Mouse (Mus musculus) stomach, embryonic 15.5 days (tissue): ENCODE measurements around the gene Borcs6. TPM values are rescaled to one million over a fixed set of nuclear protein-coding genes. Genes with fewer than 3 reads are reported as not detected.

Source experiments
- ATAC-seq: fragments of 200-750 bp; cut with Nextera tagmentation; 2 replicates; pipeline ENCODE4 v1.8.0; 2017; ENCODE audit warnings: low read depth, moderate number of reproducible peaks, moderate TSS enrichment; ENCODE audit not compliant: insufficient read depth, low FRiP score
- H3K27ac ChIP-seq: fragments of 300-500 bp; sonication (generic); 2 replicates; pipeline ENCODE4 v1.5.1; 2015; ENCODE audit warnings: mild to moderate bottlenecking, inconsistent platforms
- H3K27me3 ChIP-seq: fragments of 300-500 bp; sonication (generic); replicated peaks from 2 replicates; pipeline ENCODE4 v1.6.1; 2015; ENCODE audit warnings: inconsistent platforms
- H3K36me3 ChIP-seq: fragments of 300-500 bp; sonication (generic); 2 replicates; pipeline ENCODE4 v1.6.1; 2015; ENCODE audit warnings: inconsistent platforms
- H3K4me1 ChIP-seq: fragments of 300-500 bp; sonication (generic); 2 replicates; pipeline ENCODE4 v1.6.1; 2015; ENCODE audit warnings: inconsistent platforms
- H3K4me2 ChIP-seq: fragments of 300-500 bp; sonication (generic); 2 replicates; pipeline ENCODE4 v1.6.1; 2015; ENCODE audit warnings: mild to moderate bottlenecking, inconsistent platforms
- H3K4me3 ChIP-seq: fragments of 300-500 bp; sonication (generic); replicated peaks from 2 replicates; pipeline ENCODE4 v1.5.1; 2015; ENCODE audit warnings: inconsistent platforms
- H3K9ac ChIP-seq: fragments of 300-500 bp; sonication (generic); 2 replicates; pipeline ENCODE4 v1.6.1; 2015; ENCODE audit warnings: inconsistent platforms
- H3K9me3 ChIP-seq: fragments of 300-500 bp; sonication (generic); 2 replicates; pipeline ENCODE4 v1.6.1; 2016; ENCODE audit warnings: inconsistent platforms
- WGBS: fragments of 180-500 bp; shearing (Covaris S2); methylation state at CpG from one replicate; pipeline ENCODE4 v1.1.7; 2015; 5-methylcytosine and 5-hydroxymethylcytosine counted together
- polyA plus RNA-seq: library from polyadenylated mRNA; unstranded; fragments of >200 nt; fragmentation: Nextera tagmentation; extraction: Ambion mirVana; gene quantifications from 2 replicates; pipeline ENCODE4 v1.2.1, GENCODE M21; 2015

Borcs6 gene
- polyA plus RNA-seq, 1 experiment from 2014 or later: 10.7 TPM

DNA sequence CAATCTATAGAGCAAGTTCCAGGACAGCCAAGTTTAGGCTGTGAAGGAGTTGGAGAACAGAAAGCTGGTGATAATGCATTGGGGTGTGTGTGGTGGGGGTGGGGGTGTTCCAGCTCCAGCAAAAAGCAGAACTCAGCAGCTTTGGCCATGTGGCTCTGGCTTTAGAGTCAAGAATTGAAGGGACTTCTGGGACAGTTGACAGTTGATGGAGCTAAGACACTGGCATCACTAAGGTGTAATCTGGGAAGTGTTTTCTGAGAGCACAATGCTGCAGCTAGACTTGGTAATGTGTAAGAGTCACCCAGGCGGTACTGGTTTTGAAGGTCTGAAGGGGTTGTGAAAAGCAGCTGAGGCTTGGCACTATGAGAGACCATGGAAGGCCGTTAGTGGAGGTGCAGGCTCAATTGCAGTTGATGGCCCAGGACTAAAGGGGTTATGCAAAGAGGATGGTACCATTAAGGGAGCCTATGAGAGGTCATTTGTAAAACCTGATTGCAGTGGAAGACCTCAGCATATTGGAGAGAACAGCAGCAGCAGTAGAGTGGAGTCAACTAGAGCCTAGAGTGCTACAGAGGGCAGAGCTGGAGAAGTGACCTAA is 6.6 kb upstream of the Borcs6 start:
- Histone ChIP-seq H3K4me2 (no peak overlapping the region), H3K36me3 (peaks cover 21% of the 10 kb centered on the region; the same call in 1 of the 2 replicates), H3K4me3 (no peak overlapping the region), H3K9me3 (no peaks in the 10 kb centered on the region), H3K4me1 (peaks cover 4% of the 10 kb centered on the region; the same call in 1 of the 2 replicates), H3K27me3 (no peaks in the 10 kb centered on the region), H3K27ac (no peak overlapping the region), H3K9ac (no peak overlapping the region)
- WGBS: 83% methylated on average over 2 of the region's 2 CpGs
- no peak for ATAC-seq

GRCm38 (mm10) chr11:69053848-69054247 is 5.7 kb upstream of the Borcs6 start:
- WGBS: 60% methylated on average over 3 of the region's 3 CpGs
- no peaks in the 10 kb centered on the region for H3K9me3 ChIP-seq
- no peak overlapping the region for H3K27ac ChIP-seq
- H3K4me3 ChIP-seq: no peak overlapping the region
- H3K36me3 ChIP-seq: peaks cover 18% of the 10 kb centered on the region; the same call in 1 of the 2 replicates
- no peaks in the 10 kb centered on the region for H3K27me3 ChIP-seq
- H3K9ac ChIP-seq: no peak overlapping the region
- no peak overlapping the region for H3K4me2 ChIP-seq
- H3K4me1 ChIP-seq: peaks cover 10% of the 10 kb centered on the region
- ATAC-seq: no peak

GRCm38 (mm10) chr11:69058265-69058664 is 1.3 kb upstream of the Borcs6 start:
- no peak for ATAC-seq
- peak overlapping the region; percentile 92 for H3K4me3 ChIP-seq
- 64% methylated on average over 2 of the region's 2 CpGs for WGBS
- H3K27me3 ChIP-seq: no peaks in the 10 kb centered on the region
- peak overlapping the region; percentile 74 for H3K4me2 ChIP-seq
- no peaks in the 10 kb centered on the region for H3K36me3 ChIP-seq
- no peak overlapping the region for H3K9ac ChIP-seq
- H3K27ac ChIP-seq: peak overlapping the region; percentile 83
- H3K4me1 ChIP-seq: peaks cover 18% of the 10 kb centered on the region
- no peaks in the 10 kb centered on the region for H3K9me3 ChIP-seq

- no peaks in the 10 kb centered on the region for H3K9me3 ChIP-seq
- H3K9ac ChIP-seq: peak overlapping the region; percentile 38
- H3K4me2 ChIP-seq: peak overlapping the region; percentile 74
- ATAC-seq: no peak
- WGBS: under 1% methylated on average over 19 of the region's 19 CpGs
- H3K27ac ChIP-seq: peak overlapping the region; percentile 83
- no peaks in the 10 kb centered on the region for H3K27me3 ChIP-seq
- H3K4me1 ChIP-seq: peaks cover 18% of the 10 kb centered on the region
- H3K4me3 ChIP-seq: peak overlapping the region; percentile 92
- no peaks in the 10 kb centered on the region for H3K36me3 ChIP-seq
Measured at GRCm38 (mm10) chr11:69058729-69059356, 674 bp upstream of the Borcs6 start.

DNA sequence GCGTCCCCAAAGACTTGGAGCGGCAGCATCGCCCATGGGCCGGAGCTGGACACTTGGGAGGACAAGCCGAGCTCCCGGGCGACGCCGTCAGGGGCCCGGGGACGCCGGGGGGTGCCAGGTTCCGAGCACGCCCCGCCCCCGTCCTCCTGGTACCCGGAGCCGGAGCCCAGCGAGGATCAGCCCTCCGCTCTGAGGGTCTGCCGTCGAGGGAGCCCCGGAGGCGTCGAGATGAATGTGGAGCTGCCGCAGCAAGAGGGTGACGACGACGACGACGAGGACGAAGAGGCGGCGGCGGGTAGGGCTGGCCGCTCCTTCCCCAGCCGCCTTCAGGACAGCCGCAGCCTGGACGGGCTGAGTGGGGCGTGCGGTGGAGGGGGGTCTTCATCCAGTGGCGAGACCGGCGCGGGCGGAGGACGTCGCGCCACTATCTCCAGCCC is 476 bp downstream of the Borcs6 start:
- Histone ChIP-seq H3K4me3 (peak overlapping the region; percentile 92), H3K4me2 (peak overlapping the region; percentile 82), H3K4me1 (peaks cover 18% of the 10 kb centered on the region), H3K27ac (peak overlapping the region; percentile 94), H3K9ac (peak overlapping the region; percentile 83), H3K36me3 (no peaks in the 10 kb centered on the region), H3K9me3 (no peaks in the 10 kb centered on the region), H3K27me3 (no peaks in the 10 kb centered on the region)
- ATAC-seq: peak; percentile 6
- under 1% methylated on average over 49 of the region's 49 CpGs for WGBS

DNA sequence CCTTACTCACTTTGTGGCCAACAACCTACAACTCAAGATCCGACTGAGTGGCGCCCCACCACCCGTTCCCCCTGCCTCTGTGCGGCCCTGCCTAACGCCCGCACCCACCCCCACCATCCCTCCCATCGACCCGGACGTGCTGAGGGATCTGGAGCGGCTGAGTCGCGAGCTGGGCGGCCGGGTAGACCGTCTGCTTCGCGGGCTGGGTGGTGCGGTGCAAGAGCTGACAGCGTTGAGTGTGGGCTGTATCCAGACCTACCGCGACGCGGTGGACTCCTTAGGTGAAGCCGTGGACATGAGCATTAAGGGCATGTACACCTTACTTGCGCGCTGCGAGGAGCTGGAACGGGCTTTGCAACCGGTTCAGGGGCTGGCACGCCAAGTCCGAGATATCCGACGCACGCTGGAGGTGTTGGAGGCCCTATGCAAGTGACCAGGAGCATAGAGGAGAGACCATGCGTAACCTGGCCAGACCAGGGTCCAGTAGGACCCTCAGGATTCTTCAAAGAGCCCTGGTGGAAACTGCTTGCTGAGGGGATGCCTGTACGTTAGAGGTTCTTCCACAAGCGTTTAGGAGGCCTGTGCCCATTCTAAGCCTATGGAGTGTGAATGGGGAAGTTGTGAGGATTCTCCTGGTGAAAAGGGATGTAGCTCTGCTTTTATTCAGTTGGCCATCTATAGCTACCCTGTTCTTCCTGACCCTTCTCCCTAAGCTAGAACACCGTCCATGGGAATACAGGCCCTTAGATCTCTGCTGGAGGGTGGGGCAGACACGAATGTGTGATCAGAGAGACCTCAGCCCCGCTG is 1.1 kb downstream of the Borcs6 start:
- Histone ChIP-seq H3K4me1 (peaks cover 18% of the 10 kb centered on the region), H3K36me3 (no peaks in the 10 kb centered on the region), H3K9ac (peak overlapping the region; percentile 83), H3K9me3 (no peaks in the 10 kb centered on the region), H3K4me2 (peak overlapping the region; percentile 82), H3K27me3 (no peaks in the 10 kb centered on the region), H3K27ac (peak overlapping the region; percentile 94), H3K4me3 (peak overlapping the region; percentile 92)
- no peak for ATAC-seq
- WGBS: 2% methylated on average over 40 of the region's 40 CpGs

- peaks cover 19% of the 10 kb centered on the region for H3K4me1 ChIP-seq
- WGBS: 15% methylated on average over 17 of the region's 17 CpGs
- no peaks in the 10 kb centered on the region for H3K9me3 ChIP-seq
- peak overlapping the region; percentile 82 for H3K4me2 ChIP-seq
- no peak overlapping the region for H3K27ac ChIP-seq
- no peaks in the 10 kb centered on the region for H3K27me3 ChIP-seq
- 0 out of 2 replicates have a peak overlapping the region, but pooled peaks have one; percentile 83 for H3K9ac ChIP-seq
- H3K4me3 ChIP-seq: peak overlapping the region; percentile 92
- ATAC-seq: no peak
- no peaks in the 10 kb centered on the region for H3K36me3 ChIP-seq
Measured at GRCm38 (mm10) chr11:69061255-69061912, 1.9 kb downstream of the Borcs6 start.

GRCm38 (mm10) chr11:69062194-69062760 is 2.8 kb downstream of the Borcs6 start:
- peak overlapping the region; percentile 82 for H3K4me2 ChIP-seq
- H3K4me1 ChIP-seq: peaks cover 26% of the 10 kb centered on the region
- peak overlapping the region; percentile 75 for H3K27ac ChIP-seq
- H3K4me3 ChIP-seq: peak overlapping the region; percentile 69
- H3K36me3 ChIP-seq: no peaks in the 10 kb centered on the region
- no peaks in the 10 kb centered on the region for H3K27me3 ChIP-seq
- 1% methylated on average over 17 of the region's 17 CpGs for WGBS
- no peaks in the 10 kb centered on the region for H3K9me3 ChIP-seq
- ATAC-seq: no peak
- no peak overlapping the region for H3K9ac ChIP-seq

DNA sequence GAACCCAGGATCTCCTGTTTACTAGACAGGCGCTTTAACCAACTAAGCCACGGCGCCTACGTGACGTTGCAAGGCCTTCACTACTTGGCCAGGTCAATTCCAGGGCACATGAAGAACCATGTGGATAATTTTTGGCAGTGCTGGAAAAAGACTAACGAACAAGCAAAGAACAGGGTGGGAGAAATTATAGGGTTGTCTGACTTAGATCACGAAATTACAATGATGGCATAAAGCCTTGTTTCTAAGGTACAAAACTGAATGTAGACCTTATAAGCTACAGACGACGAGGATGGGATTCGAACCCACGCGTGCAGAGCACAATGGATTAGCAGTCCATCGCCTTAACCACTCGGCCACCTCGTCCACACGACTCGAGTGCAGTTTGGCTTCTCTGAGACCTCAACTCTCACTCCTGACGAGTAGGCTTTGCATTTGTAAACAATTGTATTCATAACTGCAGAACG is 3.3 kb downstream of the Borcs6 start:
- no peaks in the 10 kb centered on the region for H3K9me3 ChIP-seq
- peak overlapping the region; percentile 75 for H3K27ac ChIP-seq
- H3K9ac ChIP-seq: no peak overlapping the region; the same call in 1 of the 2 replicates
- H3K4me2 ChIP-seq: peak overlapping the region; percentile 82
- peak; percentile 70 for ATAC-seq
- H3K4me1 ChIP-seq: peaks cover 30% of the 10 kb centered on the region
- no peaks in the 10 kb centered on the region for H3K36me3 ChIP-seq
- under 1% methylated on average over 19 of the region's 19 CpGs for WGBS
- peak overlapping the region; percentile 69 for H3K4me3 ChIP-seq
- no peaks in the 10 kb centered on the region for H3K27me3 ChIP-seq

DNA sequence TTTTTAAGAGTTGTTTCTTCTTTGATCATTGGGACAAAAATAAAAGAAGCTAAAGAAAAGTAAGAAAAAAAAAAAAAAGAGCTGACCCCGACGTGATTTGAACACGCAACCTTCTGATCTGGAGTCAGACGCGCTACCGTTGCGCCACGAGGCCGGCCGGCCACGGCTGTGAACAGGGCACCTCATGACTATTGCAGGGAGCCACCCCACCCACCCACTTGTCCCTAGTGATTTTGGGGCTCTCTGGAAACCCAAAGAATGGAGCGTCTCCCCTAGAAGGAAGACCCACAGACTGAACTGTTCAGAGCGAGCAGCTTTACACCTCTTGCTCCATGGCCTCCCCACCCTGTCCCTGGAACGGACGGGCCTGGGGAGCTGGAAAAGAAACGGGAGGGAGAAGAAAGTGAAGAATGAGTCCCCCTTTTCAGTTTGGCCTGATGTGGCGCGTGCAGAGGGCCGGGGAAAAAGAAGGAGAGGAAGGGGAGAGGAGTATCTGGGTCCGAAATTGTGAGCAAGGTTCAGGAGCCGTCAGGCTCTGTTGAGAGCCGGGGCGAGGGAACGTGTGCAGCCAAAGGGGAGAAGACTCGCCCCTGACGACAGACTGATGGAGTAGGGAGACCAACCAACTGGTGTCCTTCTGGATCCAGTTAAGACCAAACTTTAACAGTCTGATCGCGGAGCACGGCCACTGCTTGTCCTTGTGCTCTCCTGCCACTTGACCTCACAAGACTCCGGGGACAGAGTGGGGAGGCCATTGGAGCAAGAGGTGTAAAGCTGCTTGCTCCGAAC is 4.1 kb downstream of the Borcs6 start:
- Histone ChIP-seq H3K27me3 (no peaks in the 10 kb centered on the region), H3K4me1 (peaks cover 26% of the 10 kb centered on the region), H3K4me2 (peak overlapping the region; percentile 82), H3K9me3 (no peaks in the 10 kb centered on the region), H3K9ac (peak overlapping the region; percentile 51), H3K36me3 (no peaks in the 10 kb centered on the region), H3K4me3 (peak overlapping the region; percentile 69), H3K27ac (peak overlapping the region; percentile 79)
- WGBS: under 1% methylated on average over 31 of the region's 31 CpGs
- ATAC-seq: 0 out of 2 replicates have a peak, but pooled peaks have one; percentile 37
